Mouse (Mus musculus) heart, adult 2 months (tissue): ENCODE data around the gene Tubd1.

Experiments used
- CTCF ChIP-seq: fragments of 200-600 bp; IDR thresholded peaks from 2 replicates; pipeline ENCODE4 v1.8.1; 2022; ENCODE audit warnings: antibody characterized with exemption, mild to moderate bottlenecking, moderate library complexity
- EP300 ChIP-seq: fragments of 200-500 bp; IDR thresholded peaks from 2 replicates; pipeline ENCODE4 v1.6.1; 2011; ENCODE audit warnings: low read depth, low read length, control low read depth; ENCODE audit not compliant: insufficient read depth
- POLR2A ChIP-seq: fragments of 200-500 bp; IDR thresholded peaks from 2 replicates; pipeline ENCODE4 v1.6.1; 2011; ENCODE audit warnings: mild to moderate bottlenecking, low read depth, low read length, control low read depth; ENCODE audit not compliant: insufficient read depth

GRCm38 (mm10) chr11:86539716-86540475 is 4.9 kb upstream of the Tubd1 start:
- no peak for TF ChIP-seq CTCF
- no peak for TF ChIP-seq POLR2A
- TF ChIP-seq EP300 = no peak
